Mouse (Mus musculus) G1E (cell line): ENCODE measurements around the gene Slc35d2.

ENCODE experiments used
- CTCF ChIP-seq: IDR thresholded peaks from 2 replicates; pipeline ENCODE4 v1.5.1; 2012; ENCODE audit warnings: low read depth, low read length, inconsistent platforms, mixed read lengths
- GATA1 ChIP-seq: IDR thresholded peaks from 2 replicates; pipeline ENCODE4 v1.6.1; 2012; ENCODE audit warnings: borderline replicate concordance, low read length, inconsistent platforms, mixed read lengths
- POLR2AphosphoS5 ChIP-seq: IDR thresholded peaks from 2 replicates; pipeline ENCODE4 v1.6.1; 2012; ENCODE audit warnings: low read depth, low read length, inconsistent platforms; ENCODE audit not compliant: insufficient replicate concordance
- TAL1 ChIP-seq: conservative IDR thresholded peaks from 2 replicates; pipeline ENCODE4 v1.6.1; 2012; ENCODE audit warnings: low read depth, low read length, inconsistent platforms, mixed read lengths

- no peak for TF ChIP-seq CTCF
- no peak for TF ChIP-seq GATA1
- no peak for TF ChIP-seq POLR2AphosphoS5
- TF ChIP-seq TAL1: no peak
These were observed 27.8 kb upstream of the Slc35d2 start for GRCm38 (mm10) chr13:64156966-64157365.
